Mouse (Mus musculus) ovary, postnatal 10 days (tissue): ENCODE data around the gene C87499.

Source experiments
- DNase-seq: peaks from one replicate; pipeline ENCODE4 v3.0.0; 2022; ENCODE audit warnings: low spot score

C87499 gene

GRCm38 (mm10) chr4:88634311-88634710, at the start of gene C87499:
C87499 (minus strand) TSS chr4:88634411.
- DNase-seq: no peak

GRCm38 (mm10) chr4:88683812-88684211, 49.6 kb upstream of the C87499 start, which contains the start of gene Ifna2:
Ifna2 (minus strand) TSS chr4:88683912.
- no peak for DNase-seq

- DNase-seq: no peak
These were observed 47.1 kb upstream of the C87499 start for GRCm38 (mm10) chr4:88681353-88681752.

GRCm38 (mm10) chr4:88680362-88680761, 46.2 kb upstream of the C87499 start:
- DNase-seq: no peak

- no peak for DNase-seq
These were observed 42.6 kb upstream of the C87499 start, which contains the start of gene Ifna16 for GRCm38 (mm10) chr4:88676824-88677223. Ifna16 (minus strand) TSS chr4:88676924.

GRCm38 (mm10) chr4:88655461-88655860, 21.2 kb upstream of the C87499 start:
- DNase-seq: no peak

GRCm38 (mm10) chr4:88653644-88654043, 19.4 kb upstream of the C87499 start:
- no peak for DNase-seq

- DNase-seq: no peak
These were observed 10.1 kb upstream of the C87499 start, which contains the start of gene Ifna13 for GRCm38 (mm10) chr4:88644359-88644758. Ifna13 (minus strand) TSS chr4:88644459.

- no peak for DNase-seq
These were observed 8.3 kb upstream of the C87499 start for GRCm38 (mm10) chr4:88642526-88642925.

- peak; percentile 90 for DNase-seq
These were observed 7.0 kb upstream of the C87499 start for GRCm38 (mm10) chr4:88641077-88641831.

GRCm38 (mm10) chr4:88640704-88641076, 6.5 kb upstream of the C87499 start:
- DNase-seq: no peak

- DNase-seq: no peak
These were observed 30.9 kb downstream of the C87499 start, which contains the start of gene Ifna12 for GRCm38 (mm10) chr4:88603276-88603675. Ifna12 (minus strand) TSS chr4:88603376.

- DNase-seq: no peak
These were observed 41.9 kb downstream of the C87499 start, which contains the start of gene Ifna9 for GRCm38 (mm10) chr4:88592285-88592684. Ifna9 (minus strand) TSS chr4:88592385.
